Mouse (Mus musculus): ENCODE measurements around the gene Tab1.

DNA sequence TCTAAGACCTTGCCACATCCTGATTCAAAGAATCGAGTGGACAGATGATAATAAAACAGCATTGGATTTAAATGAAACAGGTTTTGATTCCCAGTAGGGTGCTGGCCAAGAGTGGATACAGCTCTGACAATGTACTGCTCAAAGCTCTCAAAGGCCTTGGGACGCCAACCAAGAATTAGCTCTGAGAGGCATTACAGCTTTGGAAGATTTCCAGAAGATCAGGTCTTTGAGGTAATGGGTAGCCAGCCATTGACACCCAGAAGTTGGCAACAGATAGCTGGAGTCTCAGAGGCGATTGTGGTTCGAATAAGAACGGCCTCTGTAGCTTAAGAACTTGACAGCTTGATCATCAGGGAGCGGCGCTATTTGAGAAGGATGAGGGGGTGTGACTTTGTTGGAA, 48.6 kb downstream of the Tab1 start:
- TF ChIP-seq CTCF (IDR thresholded peaks at IDR 0.05; ENCODE audit: borderline replicate concordance, insufficient read depth, low read depth, low read length) (no peak), POLR2A (IDR thresholded peaks at IDR 0.05; ENCODE audit: borderline replicate concordance, insufficient read depth, low read length) (no peak)

Measured in cerebellum, adult 2 months (tissue).